Mouse (Mus musculus): ENCODE measurements at regions not wholly inside any gene's neighbourhood (a gene's known extent, or its start where the extent isn't known, plus 50 kb on each side); places are given as distances from the start of the nearest gene placed in this dataset.

GRCm38 (mm10) chr10:43817522-43818198, 83.9 kb downstream of the Qrsl1 start:
- Histone ChIP-seq H3K27me3 (ENCODE audit: insufficient read depth, low read length) (no peaks in the 10 kb centered on the region), H3K4me3 (ENCODE audit: low read depth, low read length) (no peak overlapping the region), H3K9me3 (replicated peaks) (no peaks in the 10 kb centered on the region), H3K36me3 (replicated peaks) (no peaks in the 10 kb centered on the region), H3K4me1 (ENCODE audit: insufficient read depth, low read depth, low read length) (no peaks in the 10 kb centered on the region)
- no peak for ATAC-seq (ENCODE audit: extremely low read depth, insufficient number of reproducible peaks, low FRiP score, poor library complexity, severe bottlenecking)
- no peak for DNase-seq (ENCODE audit: low spot score)
- TF ChIP-seq GATA1 (IDR thresholded peaks at IDR 0.05; ENCODE audit: borderline replicate concordance, low read length) = no peak
- no peak for TF ChIP-seq GATA2 (IDR thresholded peaks at IDR 0.05; ENCODE audit: borderline replicate concordance, low read depth, low read length)
- no peak for TF ChIP-seq POLR2AphosphoS5 (IDR thresholded peaks at IDR 0.05; ENCODE audit: insufficient replicate concordance, low read depth, low read length)
- TF ChIP-seq CTCF (IDR thresholded peaks at IDR 0.05; ENCODE audit: low read depth, low read length) = no peak
- TF ChIP-seq TAL1 (conservative IDR thresholded peaks at IDR 0.05; ENCODE audit: low read depth, low read length) = no peak

DNA sequence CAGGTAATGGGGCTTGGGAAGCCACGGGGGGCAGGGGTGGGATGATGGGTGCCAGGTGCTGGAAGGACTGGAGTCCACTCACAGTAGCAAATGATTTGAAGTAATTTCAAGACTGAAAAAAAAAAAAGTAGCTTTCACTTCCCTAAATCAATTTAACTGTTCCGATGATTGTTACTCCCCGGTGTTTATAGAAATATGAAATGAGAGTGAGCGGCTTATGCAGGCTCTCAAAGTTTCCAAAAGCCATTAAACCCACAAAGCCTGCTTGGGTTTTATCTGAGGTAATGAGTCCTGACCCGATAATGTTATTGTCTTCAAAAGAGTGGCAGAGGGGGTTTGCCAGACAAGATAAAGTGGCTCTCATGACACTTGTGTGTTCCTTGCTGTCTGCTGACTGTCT, 82.9 kb downstream of the Qrsl1 start:
- TF ChIP-seq GATA2 (IDR thresholded peaks at IDR 0.05; ENCODE audit: borderline replicate concordance, low read depth, low read length) (no peak), TAL1 (conservative IDR thresholded peaks at IDR 0.05; ENCODE audit: low read depth, low read length) (no peak), CTCF (IDR thresholded peaks at IDR 0.05; ENCODE audit: low read depth, low read length) (no peak), GATA1 (IDR thresholded peaks at IDR 0.05; ENCODE audit: borderline replicate concordance, low read length) (no peak), POLR2AphosphoS5 (IDR thresholded peaks at IDR 0.05; ENCODE audit: insufficient replicate concordance, low read depth, low read length) (no peak)
- ATAC-seq (ENCODE audit: extremely low read depth, insufficient number of reproducible peaks, low FRiP score, poor library complexity, severe bottlenecking) (no peak), DNase-seq (ENCODE audit: low spot score) (no peak)
- Histone ChIP-seq H3K9me3 (replicated peaks) (no peaks in the 10 kb centered on the region), H3K36me3 (replicated peaks) (no peaks in the 10 kb centered on the region), H3K27me3 (ENCODE audit: insufficient read depth, low read length) (no peaks in the 10 kb centered on the region), H3K4me1 (ENCODE audit: insufficient read depth, low read depth, low read length) (no peaks in the 10 kb centered on the region), H3K4me3 (ENCODE audit: low read depth, low read length) (no peak overlapping the region)

GRCm38 (mm10) chr10:43819434-43819833, 82.1 kb downstream of the Qrsl1 start:
- no peak for ATAC-seq (ENCODE audit: extremely low read depth, insufficient number of reproducible peaks, low FRiP score, poor library complexity, severe bottlenecking)
- Histone ChIP-seq H3K9me3 (replicated peaks) (no peaks in the 10 kb centered on the region), H3K36me3 (replicated peaks) (no peaks in the 10 kb centered on the region), H3K4me3 (ENCODE audit: low read depth, low read length) (no peak overlapping the region), H3K4me1 (ENCODE audit: insufficient read depth, low read depth, low read length) (no peaks in the 10 kb centered on the region), H3K27me3 (ENCODE audit: insufficient read depth, low read length) (no peaks in the 10 kb centered on the region)
- TF ChIP-seq POLR2AphosphoS5 (IDR thresholded peaks at IDR 0.05; ENCODE audit: insufficient replicate concordance, low read depth, low read length) (no peak), CTCF (IDR thresholded peaks at IDR 0.05; ENCODE audit: low read depth, low read length) (no peak), GATA1 (IDR thresholded peaks at IDR 0.05; ENCODE audit: borderline replicate concordance, low read length) (no peak), GATA2 (IDR thresholded peaks at IDR 0.05; ENCODE audit: borderline replicate concordance, low read depth, low read length) (no peak), TAL1 (conservative IDR thresholded peaks at IDR 0.05; ENCODE audit: low read depth, low read length) (no peak)
- no peak for DNase-seq (ENCODE audit: low spot score)

DNA sequence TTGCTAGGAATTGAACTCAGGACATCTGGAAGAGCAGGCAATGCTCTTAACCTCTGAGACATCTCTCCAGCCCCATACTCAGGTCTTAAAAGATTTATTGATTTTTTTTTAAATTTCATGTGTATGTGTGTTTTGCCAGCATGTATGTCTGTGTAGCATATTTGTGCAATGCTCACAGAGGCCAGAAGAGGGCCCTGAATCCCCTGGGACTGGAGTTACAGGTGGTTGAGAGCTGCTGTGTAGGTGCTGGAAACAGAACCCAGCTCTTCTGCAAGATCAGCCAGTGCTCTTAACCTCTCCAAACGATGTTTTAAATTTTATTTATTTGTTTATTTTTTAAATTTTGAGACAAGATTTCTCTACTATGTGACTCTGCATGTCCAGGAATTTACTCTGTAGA, 78.9 kb downstream of the Qrsl1 start:
- H3K36me3 ChIP-seq (replicated peaks) = no peaks in the 10 kb centered on the region
- TF ChIP-seq TAL1 (conservative IDR thresholded peaks at IDR 0.05; ENCODE audit: low read depth, low read length) (no peak), CTCF (IDR thresholded peaks at IDR 0.05; ENCODE audit: low read depth, low read length) (no peak), GATA2 (IDR thresholded peaks at IDR 0.05; ENCODE audit: borderline replicate concordance, low read depth, low read length) (no peak), POLR2AphosphoS5 (IDR thresholded peaks at IDR 0.05; ENCODE audit: insufficient replicate concordance, low read depth, low read length) (no peak), GATA1 (IDR thresholded peaks at IDR 0.05; ENCODE audit: borderline replicate concordance, low read length) (no peak)
- H3K4me1 ChIP-seq (ENCODE audit: insufficient read depth, low read depth, low read length) = no peaks in the 10 kb centered on the region
- no peak for DNase-seq (ENCODE audit: low spot score)
- no peaks in the 10 kb centered on the region for H3K27me3 ChIP-seq (ENCODE audit: insufficient read depth, low read length)
- no peak overlapping the region for H3K4me3 ChIP-seq (ENCODE audit: low read depth, low read length)
- no peaks in the 10 kb centered on the region for H3K9me3 ChIP-seq (replicated peaks)
- ATAC-seq (ENCODE audit: extremely low read depth, insufficient number of reproducible peaks, low FRiP score, poor library complexity, severe bottlenecking) = no peak

DNA sequence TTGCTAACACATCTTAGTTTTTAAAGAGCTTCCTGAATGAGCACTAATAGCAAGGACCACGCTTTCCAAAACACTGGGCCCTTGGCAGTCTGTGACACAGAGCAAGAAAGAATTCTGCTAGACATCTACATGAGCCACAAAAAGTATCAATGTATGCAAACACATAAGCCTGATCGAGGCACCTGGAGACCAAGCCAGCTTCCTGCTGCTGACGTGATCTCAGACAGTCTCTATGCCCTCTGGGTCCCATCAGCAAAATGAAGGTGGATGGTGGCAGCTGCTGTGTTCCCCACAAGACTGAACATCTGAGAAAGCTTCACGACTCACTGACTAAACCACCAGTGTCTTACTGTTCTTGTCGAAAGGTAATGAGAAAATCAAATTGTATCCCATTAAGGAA, 77.5 kb downstream of the Qrsl1 start:
- Histone ChIP-seq H3K4me1 (ENCODE audit: insufficient read depth, low read depth, low read length) (no peaks in the 10 kb centered on the region), H3K4me3 (ENCODE audit: low read depth, low read length) (no peak overlapping the region), H3K9me3 (replicated peaks) (no peaks in the 10 kb centered on the region), H3K27me3 (ENCODE audit: insufficient read depth, low read length) (no peaks in the 10 kb centered on the region), H3K36me3 (replicated peaks) (no peaks in the 10 kb centered on the region)
- ATAC-seq (ENCODE audit: extremely low read depth, insufficient number of reproducible peaks, low FRiP score, poor library complexity, severe bottlenecking) = no peak
- TF ChIP-seq GATA1 (IDR thresholded peaks at IDR 0.05; ENCODE audit: borderline replicate concordance, low read length) (no peak), GATA2 (IDR thresholded peaks at IDR 0.05; ENCODE audit: borderline replicate concordance, low read depth, low read length) (no peak), CTCF (IDR thresholded peaks at IDR 0.05; ENCODE audit: low read depth, low read length) (no peak), POLR2AphosphoS5 (IDR thresholded peaks at IDR 0.05; ENCODE audit: insufficient replicate concordance, low read depth, low read length) (no peak), TAL1 (conservative IDR thresholded peaks at IDR 0.05; ENCODE audit: low read depth, low read length) (no peak)
- DNase-seq (ENCODE audit: low spot score) = no peak
